Mouse (Mus musculus) brown adipose tissue, adult 24 weeks (tissue): ENCODE results near the gene N4bp2l2. TPM values are rescaled to one million over a fixed set of nuclear protein-coding genes. Genes with fewer than 3 reads are reported as not detected.
"Not testable (repeated sequence)": the region's sequence is repeated elsewhere in the genome, so short reads cannot be mapped to it uniquely, and the experiment has no call there.

Source experiments
- H3K27ac ChIP-seq: fragments of 200-500 bp; replicated peaks from 2 replicates; pipeline ENCODE4 v1.5.1; 2012; ENCODE audit warnings: low read depth, mild to moderate bottlenecking, low read length
- H3K4me1 ChIP-seq: fragments of 200-500 bp; 2 replicates; pipeline ENCODE4 v1.6.1; 2012; ENCODE audit warnings: low read length, mixed read lengths; ENCODE audit not compliant: control insufficient read depth, insufficient read depth, insufficient read length
- H3K4me3 ChIP-seq: fragments of 200-500 bp; 2 replicates; pipeline ENCODE4 v1.5.1; 2012; ENCODE audit warnings: low read depth, mild to moderate bottlenecking, low read length, moderate library complexity; ENCODE audit not compliant: insufficient read depth
- polyA plus RNA-seq: library from polyadenylated mRNA; stranded (reverse); fragments of >200 nt; gene quantifications from 2 replicates; pipeline ENCODE4 v1.2.4, GENCODE M21; 2012; ENCODE audit not compliant: missing spikeins, insufficient read depth, insufficient read length

The N4bp2l2 gene
- 47.5 and 52.3 TPM in 2 replicates for polyA plus RNA-seq

DNA sequence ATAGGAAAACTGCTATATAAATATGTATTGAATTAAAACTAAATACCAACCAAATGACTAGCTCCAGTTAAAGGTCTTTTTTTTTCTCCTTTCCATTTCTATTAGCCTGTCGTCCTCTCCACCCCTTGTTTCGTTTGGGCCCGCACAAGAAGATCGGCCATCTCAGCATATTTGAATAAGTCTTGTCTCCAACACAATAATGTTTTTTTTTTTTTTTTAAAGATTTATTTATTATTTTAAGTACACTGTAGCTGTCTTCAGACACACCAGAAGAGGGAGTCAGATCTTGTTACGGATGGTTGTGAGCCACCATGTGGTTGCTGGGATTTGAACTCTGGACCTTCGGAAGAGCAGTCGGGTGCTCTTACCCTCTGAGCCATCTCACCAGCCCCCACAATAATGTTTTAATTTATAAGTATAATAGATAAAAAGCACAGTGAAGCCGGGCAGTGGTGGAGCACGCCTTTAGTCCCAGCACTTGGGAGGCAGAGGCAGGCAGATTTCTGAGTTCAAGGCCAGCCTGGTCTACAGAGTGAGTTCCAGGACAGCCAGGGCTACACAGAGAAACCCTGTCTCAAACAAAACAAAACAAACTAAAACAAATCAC is at the start of gene N4bp2l2:
TSS of gene N4bp2l2 (minus strand) at position 51 of the 607 bp plus-strand sequence.
- peak within 1 kb of the TSS; percentile 91 for H3K4me3 ChIP-seq
- peak within 1 kb of the TSS; percentile 66 for H3K27ac ChIP-seq
- not testable (repeated sequence) for H3K4me1 ChIP-seq

GRCm38 (mm10) chr5:150713431-150713830 is 47.4 kb upstream of the N4bp2l2 start:
- Histone ChIP-seq H3K27ac (no peak overlapping the region), H3K4me1 (peaks cover 3% of the 10 kb centered on the region; the same call in 1 of the 2 replicates), H3K4me3 (no peak overlapping the region)

DNA sequence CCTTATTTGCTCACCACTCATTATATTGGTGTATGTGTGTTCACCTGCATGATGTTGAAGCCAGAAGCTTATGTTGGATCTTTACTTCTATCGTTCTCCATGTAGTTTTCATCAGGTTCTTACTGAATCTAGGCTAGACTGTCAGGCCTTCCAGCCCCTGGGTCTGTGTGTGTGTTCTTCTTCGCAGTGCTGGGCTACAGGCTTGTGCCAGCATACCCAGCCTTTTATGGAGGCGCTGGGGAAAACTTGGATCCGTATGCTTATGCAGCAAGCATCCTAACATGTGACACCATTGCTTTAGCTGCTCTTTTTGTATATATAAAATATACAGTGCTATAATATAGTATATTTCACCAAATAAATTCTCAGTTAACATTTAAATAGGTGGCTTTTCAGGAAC is 45.5 kb upstream of the N4bp2l2 start:
- no peak overlapping the region for H3K27ac ChIP-seq

DNA sequence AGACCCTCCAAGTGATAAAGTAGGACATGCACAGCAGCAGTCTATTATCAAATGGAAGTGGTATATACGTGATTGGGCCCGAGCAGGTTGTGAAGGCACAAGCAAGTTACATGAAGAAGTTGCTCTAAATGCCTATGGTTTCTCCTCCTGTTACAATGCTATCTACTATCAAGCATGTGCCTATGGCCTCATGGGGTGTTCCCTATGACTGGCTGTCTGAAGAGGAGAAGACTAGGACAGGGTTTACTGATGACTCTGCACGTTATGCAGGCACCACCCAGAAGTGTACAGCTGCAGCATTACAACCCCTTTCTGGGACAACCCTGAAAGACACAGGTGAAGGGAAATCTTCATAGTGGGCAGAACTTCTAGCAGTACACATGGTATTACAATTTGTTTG is 41.2 kb upstream of the N4bp2l2 start:
- H3K4me1 ChIP-seq, H3K27ac ChIP-seq, H3K4me3 ChIP-seq: not testable (repeated sequence)

More for the DNA sequence above, 45.5 kb upstream of the N4bp2l2 start:
- Histone ChIP-seq H3K4me3 (no peak overlapping the region), H3K4me1 (peaks cover 3% of the 10 kb centered on the region; the same call in 1 of the 2 replicates)

GRCm38 (mm10) chr5:150706651-150707050 is 40.7 kb upstream of the N4bp2l2 start:
- H3K4me3 ChIP-seq, H3K27ac ChIP-seq, H3K4me1 ChIP-seq: not testable (repeated sequence)

- H3K27ac ChIP-seq = no peak overlapping the region
- no peaks in the 10 kb centered on the region for H3K4me1 ChIP-seq
Observed at GRCm38 (mm10) chr5:150702714-150703113, 36.7 kb upstream of the N4bp2l2 start.

DNA sequence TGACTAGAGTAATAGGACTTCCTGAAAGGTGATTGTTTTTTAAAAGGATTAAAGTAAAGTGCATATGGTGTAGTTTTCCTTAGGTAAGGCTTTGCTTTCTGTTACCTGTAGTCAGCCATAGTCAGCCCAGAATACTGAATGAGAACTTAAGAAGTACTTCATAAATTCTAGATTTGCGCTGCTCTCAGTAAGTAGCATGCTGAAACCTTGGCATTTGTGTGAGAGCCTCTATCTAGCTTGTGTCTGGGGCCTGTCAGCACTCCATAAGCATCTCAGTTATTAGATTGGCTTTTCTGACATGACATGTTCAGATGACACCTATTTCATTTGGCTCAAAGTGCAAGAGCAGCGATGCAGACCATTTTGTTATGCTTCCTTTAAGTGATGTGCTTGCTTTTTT is 27.3 kb upstream of the N4bp2l2 start:
- no peak overlapping the region for H3K4me3 ChIP-seq
- H3K4me1 ChIP-seq = no peaks in the 10 kb centered on the region
- H3K27ac ChIP-seq = no peak overlapping the region

More at GRCm38 (mm10) chr5:150702714-150703113, 36.7 kb upstream of the N4bp2l2 start:
- no peak overlapping the region for H3K4me3 ChIP-seq

- no peak overlapping the region for H3K4me3 ChIP-seq
Observed at GRCm38 (mm10) chr5:150690685-150691084, 24.7 kb upstream of the N4bp2l2 start.

GRCm38 (mm10) chr5:150682862-150683261 is 16.9 kb upstream of the N4bp2l2 start:
- not testable (repeated sequence) for H3K27ac ChIP-seq, H3K4me3 ChIP-seq, H3K4me1 ChIP-seq

More at GRCm38 (mm10) chr5:150690685-150691084, 24.7 kb upstream of the N4bp2l2 start:
- H3K4me1 ChIP-seq = no peaks in the 10 kb centered on the region
- H3K27ac ChIP-seq = no peak overlapping the region

DNA sequence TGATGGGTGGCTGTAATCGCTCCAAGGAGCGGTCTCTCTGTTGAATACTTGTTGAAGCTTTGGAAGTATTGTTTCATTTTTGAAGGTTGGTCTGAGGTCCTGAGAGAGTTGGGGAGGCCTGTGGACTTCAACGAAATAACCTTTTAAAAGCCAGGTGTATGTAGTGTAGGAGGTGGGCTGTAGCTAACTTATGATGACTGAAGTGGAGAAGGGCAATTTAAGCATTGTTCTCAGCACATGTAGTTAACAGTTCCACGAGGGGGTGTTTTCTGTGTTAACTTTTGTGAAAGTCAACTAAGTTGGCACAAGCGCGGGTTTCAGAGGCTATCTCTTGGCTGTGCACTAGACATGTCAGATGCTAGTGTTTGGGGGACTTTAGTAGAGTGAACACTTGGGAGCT is 8.9 kb upstream of the N4bp2l2 start:
- Histone ChIP-seq H3K4me1 (0 out of 2 replicates have a peak, but pooled peaks cover 2% of the 10 kb centered on the region), H3K4me3 (peak overlapping the region; percentile 92), H3K27ac (no peak overlapping the region)

DNA sequence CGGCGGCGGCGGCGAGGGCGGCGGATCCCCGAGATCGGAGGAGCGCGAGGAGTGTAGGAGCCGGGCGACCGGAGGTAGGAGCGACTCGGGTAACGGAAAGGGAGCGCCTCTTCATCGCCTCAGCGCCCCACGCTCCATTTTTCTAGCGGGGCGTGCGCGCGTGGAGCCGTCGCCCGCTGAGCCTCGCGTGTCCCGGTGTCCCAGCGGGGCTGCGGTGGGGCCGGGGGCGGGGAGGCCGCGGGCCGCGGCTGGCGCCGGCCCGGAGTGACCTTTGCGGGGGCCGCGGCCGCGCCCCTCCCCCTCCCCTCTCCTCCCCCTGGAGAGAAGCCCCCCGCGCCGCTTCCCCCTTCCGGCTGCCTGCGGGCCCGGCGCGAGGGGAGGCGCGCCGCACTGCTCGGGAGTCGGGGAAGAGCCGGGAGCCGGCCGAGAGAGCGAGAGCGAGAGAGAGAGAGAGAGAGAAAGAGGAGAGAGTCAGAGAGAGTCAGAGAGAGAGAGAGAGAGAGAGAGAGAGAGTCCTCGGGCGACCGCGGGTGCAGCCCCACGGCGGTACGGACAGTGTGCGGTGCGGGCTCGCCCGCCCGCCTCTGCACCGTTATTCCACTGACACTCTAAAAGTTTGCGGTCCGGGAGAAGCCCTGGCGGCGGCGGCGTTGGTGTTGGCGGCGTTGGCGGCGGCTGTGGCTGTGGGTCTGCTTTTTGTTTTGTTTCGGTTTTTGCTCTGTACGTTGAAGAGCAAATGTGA is 8.1 kb upstream of the N4bp2l2 start:
- peak overlapping the region; percentile 46; the same call in 1 of the 2 replicates for H3K27ac ChIP-seq
- peak overlapping the region; percentile 92 for H3K4me3 ChIP-seq
- 0 out of 2 replicates have a peak, but pooled peaks cover 2% of the 10 kb centered on the region for H3K4me1 ChIP-seq

DNA sequence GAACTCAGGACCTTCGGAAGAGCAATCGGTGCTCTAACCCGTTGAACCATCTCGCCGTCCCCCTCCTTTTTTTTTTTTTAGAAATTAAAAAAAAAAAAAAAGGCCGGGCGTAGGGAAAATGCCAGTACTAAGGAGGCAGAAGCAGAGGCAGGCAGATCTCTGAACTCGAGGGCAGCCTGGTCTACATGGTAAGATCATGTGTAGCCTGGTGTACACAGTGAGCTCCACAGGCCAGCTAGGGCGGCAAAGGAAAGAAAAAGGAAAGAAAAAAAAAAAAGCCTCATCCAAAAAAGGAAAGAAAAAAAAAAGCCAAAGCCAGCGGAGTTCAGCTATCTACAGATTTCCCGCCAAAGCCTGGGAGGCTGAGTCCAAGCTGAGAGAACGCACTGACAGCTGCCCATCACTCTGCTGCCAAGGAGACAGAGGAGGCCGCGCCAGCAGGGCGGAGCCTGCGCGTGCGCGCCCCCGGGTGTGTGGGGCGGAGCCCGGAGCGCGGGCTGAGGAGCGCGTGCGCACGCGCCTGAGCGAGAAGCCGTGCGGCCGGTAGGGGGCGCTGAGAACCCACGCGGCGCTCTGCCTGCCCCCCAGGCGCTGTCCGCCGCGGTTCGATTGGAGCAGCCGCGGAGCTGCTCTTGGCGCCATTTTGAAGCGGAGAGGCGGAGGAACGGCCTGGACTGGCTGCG is 7.3 kb upstream of the N4bp2l2 start, which contains the start of gene Pds5b:
TSS of gene Pds5b (plus strand) at position 587 of the 683 bp plus-strand sequence.
- Histone ChIP-seq H3K27ac (peak within 1 kb of the TSS; percentile 46; the same call in 1 of the 2 replicates), H3K4me3 (peak within 1 kb of the TSS; percentile 92), H3K4me1 (0 out of 2 replicates have a peak, but pooled peaks cover 2% of the 10 kb centered on the region)

DNA sequence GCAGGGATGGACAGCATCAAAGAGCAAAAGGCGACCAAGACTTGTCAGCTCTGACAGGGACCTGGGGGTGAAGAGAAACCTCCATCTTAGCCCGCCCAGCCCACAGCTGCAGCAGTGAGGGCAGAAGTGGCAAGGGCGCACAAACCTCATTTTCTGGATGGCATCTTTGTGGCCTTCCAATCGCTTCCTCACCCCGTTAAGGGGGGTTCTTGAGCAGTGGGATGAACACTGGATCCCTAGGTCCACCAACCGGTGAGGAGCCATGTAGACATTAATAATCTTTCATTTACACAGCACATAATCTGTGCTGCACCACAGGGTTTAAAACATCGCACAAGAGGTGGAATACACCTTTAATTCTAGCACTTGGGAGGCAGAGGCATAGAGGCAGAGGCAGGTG is 6.4 kb upstream of the N4bp2l2 start:
- 0 out of 2 replicates have a peak, but pooled peaks cover 2% of the 10 kb centered on the region for H3K4me1 ChIP-seq
- no peak overlapping the region for H3K4me3 ChIP-seq
- H3K27ac ChIP-seq = no peak overlapping the region

GRCm38 (mm10) chr5:150668731-150669130 is 2.7 kb upstream of the N4bp2l2 start:
- no peak overlapping the region for H3K27ac ChIP-seq
- no peak overlapping the region for H3K4me3 ChIP-seq
- no peaks in the 10 kb centered on the region for H3K4me1 ChIP-seq
